Mouse (Mus musculus): ENCODE measurements around the gene Tbx6. TPM values are rescaled to one million over a fixed set of nuclear protein-coding genes. Genes with fewer than 3 reads are reported as not detected.

Tbx6 gene
- 0.56 and 0.74 TPM in 2 replicates for polyA plus RNA-seq (2015; fragmentation: Nextera tagmentation; extraction: Ambion mirVana)

DNA sequence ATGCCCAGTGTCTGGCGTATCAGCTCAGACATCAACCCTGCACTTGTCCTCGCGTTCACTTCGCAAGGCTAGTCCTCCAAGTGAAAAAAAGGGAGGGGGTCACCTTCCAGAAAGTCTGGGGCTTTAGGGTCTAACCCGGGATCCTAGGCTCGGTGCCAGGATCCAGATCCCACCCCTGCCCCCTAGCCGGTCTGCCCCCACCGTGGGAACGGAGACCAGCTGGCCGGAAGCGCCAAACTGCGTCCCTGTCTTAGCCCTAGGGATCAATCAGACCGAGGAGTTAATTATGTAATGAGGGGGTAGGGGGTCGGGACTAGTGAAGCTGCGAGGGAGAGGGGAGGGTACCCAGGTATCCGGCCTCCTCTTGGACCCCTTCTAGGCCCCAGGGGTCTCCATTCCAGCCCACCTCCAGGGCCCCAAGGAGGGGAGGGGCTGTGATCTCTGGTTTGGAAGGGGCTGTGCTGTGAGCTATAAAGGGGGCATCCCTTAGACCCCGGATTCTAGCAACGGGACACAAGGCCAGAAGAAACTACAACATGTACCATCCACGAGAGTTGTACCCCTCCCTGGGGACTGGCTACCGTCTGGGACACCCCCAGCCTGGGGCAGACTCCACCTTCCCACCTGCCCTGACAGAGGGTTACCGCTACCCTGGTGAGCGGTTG is at the start of gene Tbx6:
Gene Tbx6 (plus strand): TSS at position 513 of the 665 bp plus-strand sequence.
- Histone ChIP-seq H3K4me1 (ENCODE audit: insufficient read depth, low read depth, low read length) (peaks cover 26% of the 10 kb centered on the region), H3K4me2 (replicated peaks; ENCODE audit: low read depth, low read length) (peak within 1 kb of the TSS; percentile 72), H3K36me3 (ENCODE audit: insufficient read depth, low read length) (peaks cover 11% of the 10 kb centered on the region), H3K9me3 (ENCODE audit: low read length) (no peaks in the 10 kb centered on the region), H3K4me3 (ENCODE audit: low read depth, low read length) (peak within 1 kb of the TSS; percentile 28), H3K27me3 (replicated peaks; ENCODE audit: insufficient read depth, low read length) (no peaks in the 10 kb centered on the region), H3K27ac (ENCODE audit: low read length) (no peak within 1 kb of the TSS), H3K9ac (replicated peaks; ENCODE audit: low read depth) (0 out of 2 replicates have a peak within 1 kb of the TSS, but pooled peaks have one; percentile 16)
- TF ChIP-seq EP300 (IDR thresholded peaks at IDR 0.05) (no peak), CTCF (IDR thresholded peaks at IDR 0.05) (no peak)
- DNase-seq (ENCODE audit: low spot score) (no peak), ATAC-seq (no peak)
- 11% methylated on average over 22 of the region's 22 CpGs for WGBS

DNA sequence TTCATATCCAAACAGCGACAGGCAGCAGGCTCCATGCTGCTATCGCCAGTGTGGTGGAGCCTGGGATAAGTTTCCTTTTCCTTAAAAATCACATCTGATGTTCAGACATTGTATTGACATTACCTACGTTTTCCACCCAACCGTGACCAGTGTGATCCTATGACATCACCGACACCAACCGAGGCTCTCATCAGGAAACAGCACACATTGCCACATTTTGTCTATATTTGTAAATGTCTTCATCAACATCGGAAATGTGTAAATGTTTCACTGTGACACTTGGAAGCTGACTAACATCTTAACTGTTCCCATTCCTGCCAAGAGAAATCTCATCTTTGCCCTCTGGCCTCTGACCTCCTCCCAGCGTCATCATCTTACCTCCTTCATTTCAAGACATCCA is 45.2 kb upstream of the Tbx6 start:
- WGBS: 66% methylated on average over 8 of the region's 8 CpGs
- ATAC-seq: no peak
- TF ChIP-seq EP300 (IDR thresholded peaks at IDR 0.05) (no peak), CTCF (IDR thresholded peaks at IDR 0.05) (no peak)
- Histone ChIP-seq H3K4me1 (ENCODE audit: insufficient read depth, low read depth, low read length) (no peaks in the 10 kb centered on the region), H3K27ac (ENCODE audit: low read length) (no peak overlapping the region), H3K4me3 (ENCODE audit: low read depth, low read length) (no peak overlapping the region), H3K36me3 (ENCODE audit: insufficient read depth, low read length) (no peaks in the 10 kb centered on the region), H3K9me3 (ENCODE audit: low read length) (no peaks in the 10 kb centered on the region), H3K27me3 (replicated peaks; ENCODE audit: insufficient read depth, low read length) (no peaks in the 10 kb centered on the region), H3K4me2 (replicated peaks; ENCODE audit: low read depth, low read length) (no peak overlapping the region), H3K9ac (replicated peaks; ENCODE audit: low read depth) (no peak overlapping the region)
- DNase-seq (ENCODE audit: low spot score): no peak

DNA sequence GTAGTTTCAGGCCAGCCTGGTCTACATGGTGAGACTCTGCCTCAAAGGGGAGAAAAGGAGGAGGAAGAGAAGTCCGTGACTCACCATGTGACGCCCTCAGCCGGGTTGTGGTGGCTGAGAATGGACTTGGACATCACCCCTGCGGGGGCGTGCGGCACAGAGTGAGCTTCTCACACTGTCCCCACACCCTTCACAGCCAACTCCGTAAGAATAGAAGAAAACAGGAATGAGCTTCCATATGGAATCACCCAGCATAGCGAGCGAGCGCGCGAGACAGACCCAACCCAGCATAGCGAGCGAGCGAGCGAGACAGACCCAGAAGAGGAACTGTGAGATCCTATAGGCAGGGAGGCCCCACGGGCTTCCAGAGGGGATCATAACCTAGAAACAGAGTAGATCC is 41.7 kb upstream of the Tbx6 start:
- ATAC-seq (no peak), DNase-seq (ENCODE audit: low spot score) (no peak)
- WGBS: 84% methylated on average over 17 of the region's 17 CpGs
- no peaks in the 10 kb centered on the region for H3K4me1 ChIP-seq (ENCODE audit: insufficient read depth, low read depth, low read length)
- H3K4me3 ChIP-seq (ENCODE audit: low read depth, low read length): no peak overlapping the region
- H3K27me3 ChIP-seq (replicated peaks; ENCODE audit: insufficient read depth, low read length): no peaks in the 10 kb centered on the region
- TF ChIP-seq EP300 (IDR thresholded peaks at IDR 0.05) (no peak), CTCF (IDR thresholded peaks at IDR 0.05) (no peak)
- H3K36me3 ChIP-seq (ENCODE audit: insufficient read depth, low read length): no peaks in the 10 kb centered on the region
- H3K9ac ChIP-seq (replicated peaks; ENCODE audit: low read depth): no peak overlapping the region
- no peak overlapping the region for H3K4me2 ChIP-seq (replicated peaks; ENCODE audit: low read depth, low read length)
- H3K9me3 ChIP-seq (ENCODE audit: low read length): no peaks in the 10 kb centered on the region
- no peak overlapping the region for H3K27ac ChIP-seq (ENCODE audit: low read length)

DNA sequence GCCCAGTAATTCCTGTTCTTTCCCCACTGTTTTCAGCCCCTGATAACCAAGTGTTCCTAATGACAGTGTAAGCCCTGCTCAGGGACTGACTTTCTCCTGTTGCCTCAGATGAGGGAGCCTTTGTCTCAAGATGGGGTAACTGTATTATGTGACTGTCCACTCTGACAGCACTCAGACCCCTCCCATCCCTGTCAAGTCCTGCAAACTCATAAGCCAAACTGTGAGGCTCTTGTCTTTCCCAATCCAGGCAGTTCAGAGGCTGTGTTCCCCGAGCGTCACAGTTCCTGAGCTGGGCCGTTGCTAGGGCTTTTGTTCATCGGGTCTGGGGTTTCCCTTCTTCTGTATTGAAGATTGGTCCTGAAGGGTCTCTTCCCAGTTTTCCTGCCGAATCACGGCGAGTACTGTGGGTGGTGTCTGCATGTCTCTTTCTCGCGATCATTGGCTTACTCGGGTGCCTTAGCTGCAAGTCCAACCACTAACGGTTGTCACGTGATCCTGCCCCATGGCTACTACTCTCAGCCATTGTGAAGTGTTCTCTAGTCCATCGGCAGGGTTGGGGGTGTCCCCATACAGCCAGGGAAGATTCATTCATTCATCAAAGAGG is 41.0 kb upstream of the Tbx6 start:
- Histone ChIP-seq H3K27ac (ENCODE audit: low read length) (no peak overlapping the region), H3K4me2 (replicated peaks; ENCODE audit: low read depth, low read length) (no peak overlapping the region), H3K9me3 (ENCODE audit: low read length) (no peaks in the 10 kb centered on the region), H3K9ac (replicated peaks; ENCODE audit: low read depth) (no peak overlapping the region), H3K27me3 (replicated peaks; ENCODE audit: insufficient read depth, low read length) (no peaks in the 10 kb centered on the region), H3K4me3 (ENCODE audit: low read depth, low read length) (no peak overlapping the region), H3K4me1 (ENCODE audit: insufficient read depth, low read depth, low read length) (no peaks in the 10 kb centered on the region), H3K36me3 (ENCODE audit: insufficient read depth, low read length) (no peaks in the 10 kb centered on the region)
- 73% methylated on average over 13 of the region's 13 CpGs for WGBS
- TF ChIP-seq CTCF (IDR thresholded peaks at IDR 0.05) (no peak), EP300 (IDR thresholded peaks at IDR 0.05) (no peak)
- DNase-seq (ENCODE audit: low spot score): peak; percentile 74
- peak; percentile 61 for ATAC-seq

DNA sequence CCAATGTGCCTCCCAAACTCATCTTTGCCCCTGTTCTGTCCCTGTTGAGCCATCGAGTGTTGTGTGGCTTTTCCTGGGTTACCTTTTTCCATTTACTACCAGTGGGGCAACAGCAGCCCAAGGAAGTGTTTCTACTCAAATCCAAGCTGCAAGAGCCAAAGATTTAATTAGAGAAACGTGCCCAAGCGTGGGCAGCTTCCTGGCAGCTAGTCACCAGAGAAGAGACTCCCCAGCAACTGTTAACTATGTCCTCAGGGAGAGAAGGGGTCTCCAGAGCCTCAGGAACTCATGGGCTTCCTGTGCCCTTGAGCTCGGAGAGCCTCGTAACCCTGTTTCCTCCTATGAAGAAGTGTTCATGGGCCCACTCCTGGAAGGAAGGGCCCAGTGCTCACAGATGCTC is 40.3 kb upstream of the Tbx6 start:
- TF ChIP-seq CTCF (IDR thresholded peaks at IDR 0.05) (no peak), EP300 (IDR thresholded peaks at IDR 0.05) (no peak)
- Histone ChIP-seq H3K4me1 (ENCODE audit: insufficient read depth, low read depth, low read length) (no peaks in the 10 kb centered on the region), H3K4me3 (ENCODE audit: low read depth, low read length) (no peak overlapping the region), H3K36me3 (ENCODE audit: insufficient read depth, low read length) (no peaks in the 10 kb centered on the region), H3K4me2 (replicated peaks; ENCODE audit: low read depth, low read length) (no peak overlapping the region), H3K9me3 (ENCODE audit: low read length) (no peaks in the 10 kb centered on the region), H3K9ac (replicated peaks; ENCODE audit: low read depth) (no peak overlapping the region), H3K27ac (ENCODE audit: low read length) (no peak overlapping the region), H3K27me3 (replicated peaks; ENCODE audit: insufficient read depth, low read length) (no peaks in the 10 kb centered on the region)
- WGBS: 69% methylated on average over 5 of the region's 5 CpGs
- DNase-seq (ENCODE audit: low spot score): no peak
- no peak for ATAC-seq

DNA sequence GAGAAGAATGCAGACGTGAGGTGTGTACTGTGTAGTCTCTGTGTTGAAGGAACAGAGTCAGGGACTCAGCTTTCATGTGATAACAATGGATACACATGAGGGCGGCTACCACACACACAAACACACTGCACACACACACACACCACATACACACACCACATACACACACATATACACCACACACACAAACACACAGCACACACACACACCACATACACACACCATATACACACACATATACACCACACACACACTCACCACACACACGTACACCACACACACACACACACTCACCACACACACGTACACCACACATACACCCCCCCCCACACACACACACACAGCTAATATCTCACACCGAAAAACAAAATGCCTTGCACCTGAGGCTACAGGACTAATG is 39.8 kb upstream of the Tbx6 start:
- H3K4me3 ChIP-seq (ENCODE audit: low read depth, low read length): no peak overlapping the region
- no peak overlapping the region for H3K4me2 ChIP-seq (replicated peaks; ENCODE audit: low read depth, low read length)
- DNase-seq (ENCODE audit: low spot score) (no peak), ATAC-seq (no peak)
- no peaks in the 10 kb centered on the region for H3K9me3 ChIP-seq (ENCODE audit: low read length)
- H3K27ac ChIP-seq (ENCODE audit: low read length): no peak overlapping the region
- TF ChIP-seq CTCF (IDR thresholded peaks at IDR 0.05) (no peak), EP300 (IDR thresholded peaks at IDR 0.05) (no peak)
- no peaks in the 10 kb centered on the region for H3K27me3 ChIP-seq (replicated peaks; ENCODE audit: insufficient read depth, low read length)
- H3K36me3 ChIP-seq (ENCODE audit: insufficient read depth, low read length): no peaks in the 10 kb centered on the region
- no peak overlapping the region for H3K9ac ChIP-seq (replicated peaks; ENCODE audit: low read depth)
- H3K4me1 ChIP-seq (ENCODE audit: insufficient read depth, low read depth, low read length): no peaks in the 10 kb centered on the region
- WGBS: 84% methylated on average over 5 of the region's 5 CpGs
